Mouse (Mus musculus) inflammation-experienced regulatory T-cells, adult 6 months (primary cell): ENCODE measurements around the gene Gpr85. TPM values are rescaled to one million over a fixed set of nuclear protein-coding genes. Genes with fewer than 3 reads are reported as not detected.

ENCODE experiments used
- ATAC-seq: one replicate; pipeline ENCODE4 v1.8.0; 2017
- polyA plus RNA-seq, 3 experiments: library from polyadenylated mRNA; unstranded; fragments of 100-300 nt; shearing (Covaris generic); gene quantifications; one replicate each; pipeline ENCODE4 v1.2.1; 2017

The Gpr85 gene
- polyA plus RNA-seq, 3 experiments from 2014 or later: not detected

- ATAC-seq: no peak
Observed at GRCm38 (mm10) chr6:13812157-13812556, 27.6 kb downstream of the Gpr85 start.

DNA sequence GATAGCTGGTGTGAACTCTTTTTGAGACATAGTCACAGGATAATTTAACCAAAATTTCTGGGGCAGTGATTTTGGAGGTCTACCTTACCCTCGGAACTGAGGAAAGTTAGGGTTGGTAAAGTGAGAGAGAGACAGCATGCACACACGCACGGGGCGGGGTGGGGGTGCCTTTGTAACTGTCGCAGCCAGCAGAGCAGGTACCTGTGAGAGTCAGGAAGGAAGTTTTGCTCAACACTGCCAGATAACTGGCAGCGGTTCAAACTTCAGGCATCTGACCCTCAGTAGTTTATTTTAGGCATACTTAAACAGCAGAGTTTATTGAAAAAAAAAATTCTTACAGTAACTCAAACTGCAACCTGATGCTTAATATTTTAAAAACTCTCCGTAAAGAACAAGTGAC is 39.7 kb downstream of the Gpr85 start:
- no peak for ATAC-seq

DNA sequence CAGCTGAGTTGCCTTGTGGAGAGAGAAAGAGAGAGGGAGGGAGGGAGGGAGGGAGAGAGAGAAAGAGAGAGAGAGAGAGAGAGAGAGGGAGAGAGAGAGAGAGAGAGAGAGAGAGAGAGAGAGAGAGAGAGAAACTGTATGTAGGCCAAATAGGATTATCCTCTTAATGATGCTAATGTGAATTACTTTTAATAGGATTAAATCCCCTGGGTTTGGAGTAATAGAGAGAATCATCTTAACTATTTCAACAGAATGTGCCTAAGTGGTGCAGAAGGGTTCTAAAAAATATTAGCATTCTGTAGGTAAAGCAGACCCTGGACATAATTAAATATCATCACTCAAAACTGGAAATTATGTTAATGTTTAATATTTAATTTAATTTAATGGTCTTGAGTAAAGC is 42.4 kb downstream of the Gpr85 start:
- no peak for ATAC-seq

Other genes with a start within 250 kb of the Gpr85 start
- gene Tmem168, start 231.8 kb downstream of the Gpr85 start, polyA plus RNA-seq: 10 to 100 TPM; 37.8 to 46.5 (median 39.8) TPM
- gene Bmt2, start 162.0 kb downstream of the Gpr85 start, polyA plus RNA-seq: 10 to 100 TPM in 2 of 3 experiments, 1 to 10 TPM in 1; 5.2 to 10.8 (median 10.1) TPM
- 100 to 1,000 TPM in 2 of 3 experiments, 10 to 100 TPM in 1; 81.5 to 107 (median 104) TPM for gene 2610001J05Rik, start 31.6 kb upstream of the Gpr85 start, polyA plus RNA-seq